Mouse (Mus musculus): ENCODE results near the gene Tns1.

GRCm38 (mm10) chr1:74047311-74047710 is 76.9 kb downstream of the Tns1 start:
- TF ChIP-seq POLR2A (IDR thresholded peaks at IDR 0.05; ENCODE audit: insufficient read length, low read depth) (no peak), E2F4 (IDR thresholded peaks at IDR 0.05; ENCODE audit: insufficient read depth) (no peak), TCF3 (IDR thresholded peaks at IDR 0.05; ENCODE audit: insufficient read length, low read depth) (no peak), USF1 (IDR thresholded peaks at IDR 0.05; ENCODE audit: low read depth) (no peak)
